Mouse (Mus musculus) limb, embryonic 11.5 days (tissue): Measurements from ENCODE around the gene Magi1. TPM values are rescaled to one million over a fixed set of nuclear protein-coding genes. Genes with fewer than 3 reads are reported as not detected.

Experiments
- ATAC-seq: fragments of 200-750 bp; cut with Nextera tagmentation; 2 replicates; pipeline ENCODE4 v1.8.0; 2017; ENCODE audit warnings: low read depth; ENCODE audit not compliant: insufficient number of reproducible peaks, low FRiP score, low TSS enrichment
- DNase-seq: peaks from one replicate; pipeline ENCODE4 v3.0.0-alpha.2; 2015; ENCODE audit warnings: low spot score
- H3K27ac ChIP-seq: fragments of 300-500 bp; sonication (generic); replicated peaks from 2 replicates; pipeline ENCODE4 v1.5.1; 2014; ENCODE audit warnings: low read depth, mild to moderate bottlenecking, low read length
- H3K27me3 ChIP-seq: fragments of 300-500 bp; sonication (generic); 2 replicates; pipeline ENCODE4 v1.6.1; 2014; ENCODE audit warnings: mild to moderate bottlenecking, low read length, mixed read lengths; ENCODE audit not compliant: control insufficient read depth, insufficient read depth
- H3K36me3 ChIP-seq: fragments of 300-500 bp; sonication (generic); 2 replicates; pipeline ENCODE4 v1.6.1; 2014; ENCODE audit warnings: mild to moderate bottlenecking, low read length, moderate library complexity, mixed read lengths; ENCODE audit not compliant: control insufficient read depth, insufficient read depth
- H3K4me1 ChIP-seq: fragments of 300-500 bp; sonication (generic); 2 replicates; pipeline ENCODE4 v1.6.1; 2014; ENCODE audit warnings: low read length, mixed read lengths; ENCODE audit not compliant: control insufficient read depth, insufficient read depth
- H3K4me2 ChIP-seq: fragments of 300-500 bp; sonication (generic); 2 replicates; pipeline ENCODE4 v1.6.1; 2014; ENCODE audit warnings: low read depth, mild to moderate bottlenecking, moderate library complexity; ENCODE audit not compliant: severe bottlenecking
- H3K4me3 ChIP-seq: fragments of 300-500 bp; sonication (generic); 2 replicates; pipeline ENCODE4 v1.5.1; 2014; ENCODE audit warnings: low read depth, low read length
- H3K9ac ChIP-seq: fragments of 300-500 bp; sonication (generic); 2 replicates; pipeline ENCODE4 v1.6.1; 2014; ENCODE audit warnings: mild to moderate bottlenecking, low read length
- H3K9me3 ChIP-seq: fragments of 300-500 bp; sonication (generic); 2 replicates; pipeline ENCODE4 v1.6.1; 2016; ENCODE audit warnings: low read length; ENCODE audit not compliant: control insufficient read depth
- WGBS: fragments of 180-500 bp; shearing (Covaris S2); extraction: QIAGEN DNeasy Blood & Tissue Kit; methylation state at CpG from one replicate; pipeline ENCODE4 v1.1.7; 2014; 5-methylcytosine and 5-hydroxymethylcytosine counted together
- polyA plus RNA-seq: library from polyadenylated mRNA; unstranded; fragments of >200 nt; fragmentation: Nextera tagmentation; extraction: Ambion mirVana; gene quantifications from 2 replicates; pipeline ENCODE4 v1.2.1, GENCODE M21; 2014

Magi1 gene
- polyA plus RNA-seq, 1 experiment from 2014 or later: 13.4 TPM

GRCm38 (mm10) chr6:93845080-93845479 is 438.6 kb downstream of the Magi1 start:
- H3K4me2 ChIP-seq: no peak overlapping the region
- ATAC-seq: no peak
- H3K27me3 ChIP-seq: no peaks in the 10 kb centered on the region
- no peak overlapping the region for H3K9ac ChIP-seq
- no peaks in the 10 kb centered on the region for H3K36me3 ChIP-seq
- H3K4me1 ChIP-seq: no peaks in the 10 kb centered on the region
- no peak for DNase-seq
- H3K4me3 ChIP-seq: no peak overlapping the region
- no peak overlapping the region for H3K27ac ChIP-seq
- no peaks in the 10 kb centered on the region for H3K9me3 ChIP-seq
- 84% methylated on average over 5 of the region's 5 CpGs for WGBS

GRCm38 (mm10) chr6:93844576-93844975 is 439.1 kb downstream of the Magi1 start:
- Histone ChIP-seq H3K36me3 (no peaks in the 10 kb centered on the region), H3K4me1 (no peaks in the 10 kb centered on the region), H3K27me3 (no peaks in the 10 kb centered on the region), H3K4me2 (no peak overlapping the region), H3K27ac (no peak overlapping the region), H3K4me3 (no peak overlapping the region), H3K9ac (no peak overlapping the region), H3K9me3 (no peaks in the 10 kb centered on the region)
- WGBS: 63% methylated on average over 5 of the region's 5 CpGs
- DNase-seq: no peak
- no peak for ATAC-seq

GRCm38 (mm10) chr6:93838398-93838797 is 445.3 kb downstream of the Magi1 start:
- DNase-seq (no peak), ATAC-seq (no peak)
- WGBS: 88% methylated on average over 4 of the region's 4 CpGs
- Histone ChIP-seq H3K4me2 (no peak overlapping the region), H3K36me3 (no peaks in the 10 kb centered on the region), H3K4me1 (no peaks in the 10 kb centered on the region), H3K27ac (no peak overlapping the region), H3K9ac (no peak overlapping the region), H3K4me3 (no peak overlapping the region), H3K27me3 (no peaks in the 10 kb centered on the region), H3K9me3 (no peaks in the 10 kb centered on the region)

GRCm38 (mm10) chr6:93836585-93836984 is 447.1 kb downstream of the Magi1 start:
- H3K27ac ChIP-seq: no peak overlapping the region
- H3K36me3 ChIP-seq: no peaks in the 10 kb centered on the region
- ATAC-seq: no peak
- no peak overlapping the region for H3K9ac ChIP-seq
- no peaks in the 10 kb centered on the region for H3K9me3 ChIP-seq
- no peak for DNase-seq
- H3K4me2 ChIP-seq: no peak overlapping the region
- 95% methylated on average over 5 of the region's 5 CpGs for WGBS
- H3K4me1 ChIP-seq: no peaks in the 10 kb centered on the region
- no peak overlapping the region for H3K4me3 ChIP-seq
- H3K27me3 ChIP-seq: no peaks in the 10 kb centered on the region

- Histone ChIP-seq H3K4me1 (peaks cover 5% of the 10 kb centered on the region; the same call in 1 of the 2 replicates), H3K4me2 (no peak overlapping the region), H3K27ac (no peak overlapping the region), H3K27me3 (no peaks in the 10 kb centered on the region), H3K36me3 (no peaks in the 10 kb centered on the region), H3K4me3 (no peak overlapping the region), H3K9me3 (no peaks in the 10 kb centered on the region), H3K9ac (no peak overlapping the region)
- WGBS: 90% methylated on average over 4 of the region's 4 CpGs
- ATAC-seq (no peak), DNase-seq (no peak)
These were observed 448.5 kb downstream of the Magi1 start for GRCm38 (mm10) chr6:93835211-93835610.

- Histone ChIP-seq H3K9ac (no peak overlapping the region), H3K4me3 (no peak overlapping the region), H3K4me1 (peaks cover 8% of the 10 kb centered on the region; the same call in 1 of the 2 replicates), H3K36me3 (no peaks in the 10 kb centered on the region), H3K27ac (no peak overlapping the region), H3K9me3 (no peaks in the 10 kb centered on the region), H3K27me3 (no peaks in the 10 kb centered on the region), H3K4me2 (no peak overlapping the region)
- ATAC-seq (no peak), DNase-seq (no peak)
- 77% methylated on average over 6 of the region's 6 CpGs for WGBS
These were observed 455.5 kb downstream of the Magi1 start for GRCm38 (mm10) chr6:93828262-93828661.

- no peak overlapping the region for H3K4me3 ChIP-seq
- no peak overlapping the region for H3K4me2 ChIP-seq
- no peaks in the 10 kb centered on the region for H3K27me3 ChIP-seq
- no peak overlapping the region for H3K27ac ChIP-seq
- ATAC-seq (no peak), DNase-seq (no peak)
- no peaks in the 10 kb centered on the region for H3K36me3 ChIP-seq
- H3K4me1 ChIP-seq: peaks cover 11% of the 10 kb centered on the region
- no peaks in the 10 kb centered on the region for H3K9me3 ChIP-seq
- H3K9ac ChIP-seq: no peak overlapping the region
- 69% methylated on average over 4 of the region's 4 CpGs for WGBS
These were observed 456.8 kb downstream of the Magi1 start for GRCm38 (mm10) chr6:93826875-93827274.

GRCm38 (mm10) chr6:93822221-93822897 is 461.4 kb downstream of the Magi1 start:
- H3K36me3 ChIP-seq: no peaks in the 10 kb centered on the region
- no peak for ATAC-seq
- H3K4me1 ChIP-seq: peaks cover 5% of the 10 kb centered on the region
- H3K4me3 ChIP-seq: no peak overlapping the region
- no peak overlapping the region for H3K4me2 ChIP-seq
- no peak for DNase-seq
- no peak overlapping the region for H3K9ac ChIP-seq
- no peak overlapping the region for H3K27ac ChIP-seq
- no peaks in the 10 kb centered on the region for H3K27me3 ChIP-seq
- 55% methylated on average over 9 of the region's 9 CpGs for WGBS
- H3K9me3 ChIP-seq: no peaks in the 10 kb centered on the region

GRCm38 (mm10) chr6:93821512-93821911 is 462.2 kb downstream of the Magi1 start:
- H3K4me2 ChIP-seq: no peak overlapping the region
- H3K36me3 ChIP-seq: no peaks in the 10 kb centered on the region
- H3K9ac ChIP-seq: no peak overlapping the region
- H3K4me1 ChIP-seq: peaks cover 5% of the 10 kb centered on the region
- no peak for DNase-seq
- no peak overlapping the region for H3K27ac ChIP-seq
- H3K4me3 ChIP-seq: no peak overlapping the region
- WGBS: 67% methylated on average over 7 of the region's 7 CpGs
- ATAC-seq: no peak
- no peaks in the 10 kb centered on the region for H3K9me3 ChIP-seq
- no peaks in the 10 kb centered on the region for H3K27me3 ChIP-seq
